Mouse (Mus musculus) thymus, postnatal 36 days (tissue): ENCODE results near the gene Opcml.

Source experiments
- DNase-seq, 2 experiments: peaks; one replicate each; pipeline ENCODE4 v3.0.0; 2022; ENCODE audit warnings: mixed read lengths in 2 of 2

Opcml gene

GRCm38 (mm10) chr9:28569041-28569522 is 778.5 kb downstream of the Opcml start:
- no peak for DNase-seq

- DNase-seq = no peak
Observed at GRCm38 (mm10) chr9:28569776-28570175, 779.2 kb downstream of the Opcml start.

GRCm38 (mm10) chr9:28571682-28572081 is 781.1 kb downstream of the Opcml start:
- DNase-seq = no peak

- DNase-seq = no peak
Observed at GRCm38 (mm10) chr9:28572136-28572774, 781.7 kb downstream of the Opcml start.

- no peak for DNase-seq
Observed at GRCm38 (mm10) chr9:28578730-28579129, 788.2 kb downstream of the Opcml start.

GRCm38 (mm10) chr9:28587253-28587652 is 796.7 kb downstream of the Opcml start:
- no peak for DNase-seq

GRCm38 (mm10) chr9:28587857-28588388 is 797.3 kb downstream of the Opcml start:
- no peak for DNase-seq

- no peak for DNase-seq
Observed at GRCm38 (mm10) chr9:28588488-28588887, 797.9 kb downstream of the Opcml start.

- no peak for DNase-seq
Observed at GRCm38 (mm10) chr9:28592208-28592607, 801.6 kb downstream of the Opcml start.

GRCm38 (mm10) chr9:28595062-28595461 is 804.5 kb downstream of the Opcml start:
- DNase-seq = no peak

GRCm38 (mm10) chr9:28605561-28605960 is 815.0 kb downstream of the Opcml start:
- DNase-seq = no peak

- DNase-seq = no peak
Observed at GRCm38 (mm10) chr9:28613683-28614620, 823.4 kb downstream of the Opcml start.

- DNase-seq = no peak
Observed at GRCm38 (mm10) chr9:28615447-28615846, 824.9 kb downstream of the Opcml start.

GRCm38 (mm10) chr9:28617666-28618065 is 827.1 kb downstream of the Opcml start:
- DNase-seq = no peak

GRCm38 (mm10) chr9:28618186-28618892 is 827.8 kb downstream of the Opcml start:
- DNase-seq = no peak

- DNase-seq = no peak
Observed at GRCm38 (mm10) chr9:28621939-28622338, 831.4 kb downstream of the Opcml start.

- DNase-seq = no peak
Observed at GRCm38 (mm10) chr9:28624870-28625269, 834.3 kb downstream of the Opcml start.

GRCm38 (mm10) chr9:28642766-28643165 is 852.2 kb downstream of the Opcml start:
- DNase-seq = no peak

- no peak for DNase-seq
Observed at GRCm38 (mm10) chr9:28644063-28644462, 853.5 kb downstream of the Opcml start.

GRCm38 (mm10) chr9:28650089-28650488 is 859.5 kb downstream of the Opcml start:
- no peak for DNase-seq

- DNase-seq = no peak
Observed at GRCm38 (mm10) chr9:28659996-28660395, 869.4 kb downstream of the Opcml start.

- no peak for DNase-seq
Observed at GRCm38 (mm10) chr9:28662882-28663281, 872.3 kb downstream of the Opcml start.

- DNase-seq = no peak
Observed at GRCm38 (mm10) chr9:28680309-28680708, 889.7 kb downstream of the Opcml start.
